Mouse (Mus musculus) cerebellum, postnatal 4 days (tissue): Measurements from ENCODE around the gene Gm2115.

Experiments
- DNase-seq, 2 experiments: peaks; one replicate each; pipeline ENCODE4 v3.0.0; 2022; ENCODE audit warnings: low spot score in 2 of 2, mixed read lengths in 1 of 2

Gm2115 gene

GRCm38 (mm10) chr7:84586360-84587100 lies 57.8 kb downstream of the Gm2115 start:
- DNase-seq = no peak

GRCm38 (mm10) chr7:84587101-84587783 lies 58.5 kb downstream of the Gm2115 start:
- DNase-seq = no peak

- no peak for DNase-seq
Observed at GRCm38 (mm10) chr7:84590622-84591021, 61.9 kb downstream of the Gm2115 start.

GRCm38 (mm10) chr7:84591347-84591746 lies 62.6 kb downstream of the Gm2115 start:
- no peak for DNase-seq

- DNase-seq = peak in 1 of 2 experiments; percentile 24
Observed at GRCm38 (mm10) chr7:84594087-84594916, 65.5 kb downstream of the Gm2115 start.

- no peak for DNase-seq
Observed at GRCm38 (mm10) chr7:84594917-84595303, 66.2 kb downstream of the Gm2115 start.

GRCm38 (mm10) chr7:84596002-84596401 lies 67.2 kb downstream of the Gm2115 start:
- no peak for DNase-seq

GRCm38 (mm10) chr7:84596633-84597032 lies 67.9 kb downstream of the Gm2115 start:
- DNase-seq = no peak

GRCm38 (mm10) chr7:84600631-84601030 lies 71.9 kb downstream of the Gm2115 start:
- no peak for DNase-seq

- no peak for DNase-seq
Observed at GRCm38 (mm10) chr7:84601331-84601730, 72.6 kb downstream of the Gm2115 start.

GRCm38 (mm10) chr7:84604501-84604900 lies 75.7 kb downstream of the Gm2115 start:
- DNase-seq = no peak

GRCm38 (mm10) chr7:84605033-84605687 lies 76.4 kb downstream of the Gm2115 start:
- DNase-seq = no peak

GRCm38 (mm10) chr7:84605704-84606292 lies 77.0 kb downstream of the Gm2115 start:
- peak in 1 of 2 experiments; percentile 56 for DNase-seq

- peak in 1 of 2 experiments; percentile 8 for DNase-seq
Observed at GRCm38 (mm10) chr7:84606293-84606749, 77.6 kb downstream of the Gm2115 start, which contains the start of gene Fah. TSS of gene Fah (minus strand) at chr7:84606722.

GRCm38 (mm10) chr7:84611609-84612008 lies 82.9 kb downstream of the Gm2115 start:
- DNase-seq = no peak

- no peak for DNase-seq
Observed at GRCm38 (mm10) chr7:84612445-84612844, 83.7 kb downstream of the Gm2115 start.

- no peak for DNase-seq
Observed at GRCm38 (mm10) chr7:84618951-84619350, 90.2 kb downstream of the Gm2115 start.

GRCm38 (mm10) chr7:84620956-84621355 lies 92.2 kb downstream of the Gm2115 start:
- DNase-seq = no peak

GRCm38 (mm10) chr7:84623718-84624117 lies 95.0 kb downstream of the Gm2115 start:
- no peak for DNase-seq

GRCm38 (mm10) chr7:84631878-84632277 lies 103.1 kb downstream of the Gm2115 start:
- no peak for DNase-seq
